Mouse (Mus musculus) thymus, adult 2 months (tissue): Measurements from ENCODE around the gene Id1. TPM values are rescaled to one million over a fixed set of nuclear protein-coding genes. Genes with fewer than 3 reads are reported as not detected.

Experiments
- DNase-seq: peaks from one replicate; pipeline ENCODE4 v3.0.0; 2021
- H3K27ac ChIP-seq: fragments of 200-500 bp; 2 replicates; pipeline ENCODE4 v1.5.1; 2012; ENCODE audit warnings: low read length, control low read depth; ENCODE audit not compliant: control insufficient read depth, insufficient read depth
- H3K27me3 ChIP-seq: fragments of 200-500 bp; 2 replicates; pipeline ENCODE4 v1.6.1; 2012; ENCODE audit warnings: mild to moderate bottlenecking, low read length, moderate library complexity, mixed read lengths; ENCODE audit not compliant: control insufficient read depth, insufficient read depth
- H3K36me3 ChIP-seq: fragments of 200-500 bp; 2 replicates; pipeline ENCODE4 v1.6.1; 2012; ENCODE audit warnings: mild to moderate bottlenecking, low read length, moderate library complexity; ENCODE audit not compliant: control insufficient read depth, insufficient read depth
- H3K4me1 ChIP-seq: fragments of 200-500 bp; replicated peaks from 2 replicates; pipeline ENCODE4 v1.6.1; 2012; ENCODE audit warnings: low read length; ENCODE audit not compliant: control insufficient read depth, insufficient read depth
- H3K4me3 ChIP-seq: fragments of 200-500 bp; 2 replicates; pipeline ENCODE4 v1.5.1; 2012; ENCODE audit warnings: mild to moderate bottlenecking, low read length, control low read depth, moderate library complexity; ENCODE audit not compliant: control insufficient read depth, insufficient read depth
- CTCF ChIP-seq: fragments of 200-500 bp; IDR thresholded peaks from 2 replicates; pipeline ENCODE4 v1.5.1; 2012; ENCODE audit warnings: mild to moderate bottlenecking, control low read depth, low read length, moderate library complexity, borderline replicate concordance; ENCODE audit not compliant: control insufficient read depth, poor library complexity, insufficient read depth; ENCODE audit errors: extremely low read depth
- POLR2A ChIP-seq: fragments of 200-500 bp; IDR thresholded peaks from 2 replicates; pipeline ENCODE4 v1.6.1; 2012; ENCODE audit warnings: mild to moderate bottlenecking, low read length, control low read depth, moderate library complexity; ENCODE audit not compliant: control insufficient read depth, poor library complexity, insufficient read depth; ENCODE audit errors: extremely low read depth
- WGBS: fragments of 180-500 bp; shearing (Covaris S2); methylation state at CpG from one replicate; pipeline ENCODE4 v1.1.7; 2018; 5-methylcytosine and 5-hydroxymethylcytosine counted together
- polyA plus RNA-seq: library from polyadenylated mRNA; depleted of rRNA; stranded (reverse); fragments of >200 nt; gene quantifications from 2 replicates; pipeline ENCODE4 v1.2.3, GENCODE M21; 2012

Gene Id1
- polyA plus RNA-seq, 1 experiment: 66.4 TPM

- 96% methylated on average over 7 of the region's 7 CpGs for WGBS
- H3K36me3 ChIP-seq: peaks cover 60% of the 10 kb centered on the region
- no peak for TF ChIP-seq CTCF
- no peak for TF ChIP-seq POLR2A
- no peaks in the 10 kb centered on the region for H3K27me3 ChIP-seq
- no peak overlapping the region for H3K27ac ChIP-seq
- H3K4me3 ChIP-seq: no peak overlapping the region
- 0 out of 2 replicates have a peak, but pooled peaks cover 2% of the 10 kb centered on the region for H3K4me1 ChIP-seq
- DNase-seq: no peak
Observed at GRCm38 (mm10) chr2:152694708-152695107, 41.3 kb upstream of the Id1 start.

- Histone ChIP-seq H3K27me3 (no peaks in the 10 kb centered on the region), H3K27ac (no peak overlapping the region), H3K4me1 (0 out of 2 replicates have a peak, but pooled peaks cover 2% of the 10 kb centered on the region), H3K4me3 (no peak overlapping the region), H3K36me3 (peaks cover 66% of the 10 kb centered on the region)
- 86% methylated on average over 10 of the region's 10 CpGs for WGBS
- no peak for TF ChIP-seq CTCF
- TF ChIP-seq POLR2A: no peak
- DNase-seq: no peak
Observed at GRCm38 (mm10) chr2:152696016-152696415, 40.0 kb upstream of the Id1 start.

DNA sequence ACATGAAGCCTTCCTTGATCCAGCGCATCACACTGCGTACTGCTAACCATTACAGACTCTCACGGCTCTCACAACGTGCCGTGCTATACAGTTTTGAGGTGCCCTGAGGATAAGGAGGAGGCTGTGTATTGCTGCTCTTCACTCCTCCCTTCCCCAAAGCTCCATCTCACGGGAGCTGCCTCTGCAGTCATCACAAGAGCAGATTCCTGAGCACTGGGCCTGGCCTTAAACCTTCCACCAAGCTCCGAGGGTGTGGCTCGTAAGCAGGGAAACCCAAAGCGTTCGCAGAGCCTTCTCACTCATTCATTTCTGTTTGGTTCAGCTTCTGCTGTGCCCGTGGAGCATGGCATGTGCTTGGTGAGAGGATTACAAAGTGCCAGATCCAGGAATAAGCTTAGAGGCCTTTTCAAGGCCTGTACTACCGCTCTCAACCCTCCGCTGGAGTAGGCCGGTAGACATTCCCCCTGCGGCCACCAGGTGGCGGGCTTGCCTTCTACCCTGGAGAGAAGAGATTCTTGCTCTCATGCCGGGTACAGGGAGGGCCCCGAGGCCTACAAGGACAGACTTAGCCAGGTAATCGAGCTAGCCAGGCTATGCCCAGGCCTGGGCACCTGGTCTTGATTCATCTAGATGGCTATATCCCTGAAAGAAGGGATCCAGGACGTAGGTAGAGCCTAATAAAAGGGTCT is 39.4 kb upstream of the Id1 start:
- Histone ChIP-seq H3K4me3 (no peak overlapping the region), H3K27me3 (no peaks in the 10 kb centered on the region), H3K4me1 (0 out of 2 replicates have a peak, but pooled peaks cover 2% of the 10 kb centered on the region), H3K36me3 (peaks cover 72% of the 10 kb centered on the region), H3K27ac (no peak overlapping the region; the same call in 1 of the 2 replicates)
- DNase-seq: peak; percentile 92
- TF ChIP-seq POLR2A (no peak), CTCF (peak; percentile 96)
- 57% methylated on average over 20 of the region's 20 CpGs for WGBS

DNA sequence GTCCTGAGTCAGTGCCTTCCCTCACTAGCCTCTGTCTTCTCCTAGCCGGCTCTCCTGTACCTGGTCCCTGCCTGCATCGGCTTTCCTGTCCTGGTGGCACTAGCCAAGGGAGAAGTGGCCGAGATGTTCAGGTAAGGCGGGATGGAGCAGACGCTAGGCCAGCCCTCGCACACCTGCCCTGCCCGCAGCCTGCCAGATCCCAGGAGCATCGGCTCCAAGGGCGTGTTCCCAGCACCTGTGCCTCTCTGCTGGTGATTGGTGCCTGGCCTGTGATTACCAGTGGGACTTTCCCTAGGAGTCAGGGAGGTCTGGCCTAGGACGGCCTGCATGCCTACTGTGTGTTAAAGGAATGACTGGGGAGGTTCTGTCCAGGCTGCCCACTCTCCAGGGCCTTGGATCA is 35.9 kb upstream of the Id1 start:
- WGBS: 95% methylated on average over 10 of the region's 10 CpGs

DNA sequence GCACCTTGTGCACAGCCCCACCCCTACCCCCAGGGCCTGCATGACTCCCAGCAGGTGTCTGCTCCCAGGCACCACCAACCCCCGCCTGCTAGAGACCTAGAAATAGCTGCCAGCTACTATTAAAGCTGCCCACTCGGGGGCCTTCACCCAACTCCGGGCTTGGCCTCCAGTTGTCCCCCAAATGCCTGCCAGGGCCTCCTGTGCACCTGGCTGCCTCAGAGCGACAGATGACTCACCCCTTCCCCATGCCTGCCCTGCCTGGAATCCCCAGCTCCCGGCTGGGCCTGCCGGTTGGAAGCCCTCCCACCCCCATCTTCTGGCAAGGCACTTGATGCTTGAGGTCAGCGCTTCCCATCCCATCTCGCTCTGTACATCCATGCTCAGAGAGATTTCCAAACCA is 35.3 kb upstream of the Id1 start:
- no peaks in the 10 kb centered on the region for H3K4me1 ChIP-seq
- H3K4me3 ChIP-seq: no peak overlapping the region
- 95% methylated on average over 8 of the region's 8 CpGs for WGBS
- no peak overlapping the region for H3K27ac ChIP-seq
- TF ChIP-seq CTCF: no peak
- no peak for TF ChIP-seq POLR2A
- DNase-seq: no peak
- H3K27me3 ChIP-seq: no peaks in the 10 kb centered on the region
- H3K36me3 ChIP-seq: peaks cover 89% of the 10 kb centered on the region

More for the DNA sequence above, 35.9 kb upstream of the Id1 start:
- Histone ChIP-seq H3K36me3 (peaks cover 89% of the 10 kb centered on the region), H3K4me3 (no peak overlapping the region), H3K27ac (no peak overlapping the region), H3K4me1 (no peaks in the 10 kb centered on the region), H3K27me3 (no peaks in the 10 kb centered on the region)
- no peak for DNase-seq
- TF ChIP-seq CTCF: no peak
- no peak for TF ChIP-seq POLR2A

DNA sequence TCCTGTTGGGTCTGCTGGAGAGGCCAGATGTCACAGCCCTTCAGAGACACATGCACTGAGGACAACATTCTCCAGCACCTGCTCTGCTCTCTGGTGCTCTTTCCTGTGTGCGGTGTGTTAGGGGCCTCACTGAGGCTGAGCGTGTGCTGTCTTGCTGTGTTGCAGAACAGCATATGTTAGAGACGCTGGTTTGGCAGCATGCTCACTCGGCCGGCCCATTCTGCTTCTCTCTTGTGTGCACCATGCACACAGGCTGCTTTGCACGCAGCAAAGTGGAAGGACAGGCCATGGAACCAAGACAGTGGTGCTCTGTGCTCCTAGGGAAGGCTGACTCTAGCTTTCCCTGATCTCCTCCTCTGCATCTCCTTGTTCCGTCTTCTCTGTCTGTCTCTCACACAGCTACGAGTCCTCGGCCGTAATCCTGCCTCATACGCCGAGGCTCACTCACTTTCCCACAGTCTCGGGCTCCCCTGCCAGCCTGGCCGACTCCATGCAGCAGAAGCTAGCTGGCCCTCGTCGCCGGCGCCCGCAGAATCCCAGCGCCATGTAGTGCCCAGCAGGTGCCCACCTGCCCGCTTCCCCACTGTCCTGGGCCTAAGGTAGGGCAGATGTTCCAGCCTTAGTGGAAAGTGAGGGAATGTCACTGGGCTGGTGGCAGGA is 32.3 kb upstream of the Id1 start:
- no peaks in the 10 kb centered on the region for H3K4me1 ChIP-seq
- H3K36me3 ChIP-seq: peaks cover 95% of the 10 kb centered on the region
- no peak for TF ChIP-seq POLR2A
- no peak for TF ChIP-seq CTCF
- H3K27me3 ChIP-seq: no peaks in the 10 kb centered on the region
- H3K4me3 ChIP-seq: no peak overlapping the region
- H3K27ac ChIP-seq: no peak overlapping the region
- DNase-seq: no peak
- 95% methylated on average over 21 of the region's 21 CpGs for WGBS
